Mouse (Mus musculus): ENCODE data around the gene Fbxl19.

Gene Fbxl19

DNA sequence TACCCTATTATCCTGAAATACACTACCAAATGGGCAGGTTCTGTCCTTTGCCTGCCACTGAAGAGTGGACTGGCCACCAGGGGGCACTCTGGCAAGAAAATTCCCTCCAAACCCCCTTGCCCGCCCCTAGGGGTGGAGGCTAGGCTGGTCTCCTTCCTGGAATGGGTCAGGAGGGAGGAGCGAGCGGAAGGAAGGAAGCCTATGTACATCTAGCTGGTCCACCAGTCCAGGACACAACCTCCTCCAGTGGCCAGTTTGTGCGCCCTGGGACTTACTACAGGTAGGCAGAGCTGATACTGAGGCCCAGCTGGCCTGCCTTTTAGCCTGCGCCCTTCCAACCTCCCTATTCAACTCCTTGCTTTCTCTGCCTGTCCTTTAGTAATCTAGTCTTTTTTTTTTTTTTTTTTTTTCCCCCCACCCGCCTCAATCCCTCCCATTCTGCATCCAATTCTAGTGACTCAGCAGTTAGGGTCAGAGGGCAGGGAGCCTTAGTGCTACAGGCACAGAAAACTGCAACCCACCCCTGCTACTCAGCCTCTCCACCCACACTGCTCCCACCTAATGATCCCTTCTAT lies 56.2 kb downstream of the Fbxl19 start, which contains the start of gene Hsd3b7:
Hsd3b7 (plus strand) TSS at position 170 of the 575 bp plus-strand sequence.
- in situ Hi-C loops (cut with MboI): no loop called here

DNA sequence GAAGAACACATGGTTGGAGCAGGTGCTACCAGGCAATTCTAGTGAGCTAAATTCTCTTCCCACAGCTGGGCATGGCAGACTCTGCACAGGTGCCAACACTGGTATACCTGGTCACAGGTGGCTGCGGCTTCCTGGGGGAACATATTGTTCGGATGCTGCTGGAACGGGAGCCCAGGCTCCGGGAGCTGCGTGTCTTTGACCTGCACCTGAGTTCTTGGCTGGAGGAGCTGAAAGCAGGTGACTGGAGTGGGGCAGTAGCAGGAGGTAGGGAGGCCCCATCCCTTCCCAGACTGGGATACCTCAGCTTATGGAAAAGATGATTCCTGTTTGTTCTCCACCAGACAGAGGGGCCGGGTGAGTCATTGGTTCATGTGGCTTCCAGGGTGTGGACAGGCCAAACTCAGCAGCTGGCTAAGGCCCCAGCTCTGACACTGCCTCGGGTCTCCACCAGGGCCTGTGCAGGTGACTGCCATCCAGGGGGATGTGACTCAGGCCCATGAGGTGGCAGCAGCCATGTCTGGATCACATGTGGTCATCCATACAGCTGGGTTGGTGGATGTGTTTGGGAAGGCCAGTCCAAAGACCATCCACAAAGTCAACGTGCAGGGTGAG lies 56.8 kb downstream of the Fbxl19 start:
- in situ Hi-C loops (cut with MboI): no loop called here

DNA sequence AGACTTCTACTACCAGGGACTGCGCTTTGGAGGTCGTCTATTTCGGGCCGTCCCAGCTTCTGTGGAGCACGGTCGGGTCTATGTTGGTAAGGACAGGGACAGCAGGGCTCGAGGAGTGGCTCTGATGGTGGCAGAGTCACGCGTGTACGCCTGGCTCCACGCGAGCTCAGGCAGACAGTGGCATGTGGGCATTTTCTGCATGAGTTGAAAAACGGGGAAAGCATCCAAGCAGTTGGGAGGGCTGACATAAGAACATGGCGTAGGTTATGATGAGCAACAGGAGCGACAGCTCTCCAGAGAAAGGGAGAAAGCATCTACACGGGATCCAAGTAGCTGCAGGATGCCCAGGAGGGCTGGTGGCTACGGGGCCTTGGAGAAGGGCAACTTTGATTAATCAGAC lies 58.0 kb downstream of the Fbxl19 start:
- in situ Hi-C loops (cut with MboI): no loop called here

DNA sequence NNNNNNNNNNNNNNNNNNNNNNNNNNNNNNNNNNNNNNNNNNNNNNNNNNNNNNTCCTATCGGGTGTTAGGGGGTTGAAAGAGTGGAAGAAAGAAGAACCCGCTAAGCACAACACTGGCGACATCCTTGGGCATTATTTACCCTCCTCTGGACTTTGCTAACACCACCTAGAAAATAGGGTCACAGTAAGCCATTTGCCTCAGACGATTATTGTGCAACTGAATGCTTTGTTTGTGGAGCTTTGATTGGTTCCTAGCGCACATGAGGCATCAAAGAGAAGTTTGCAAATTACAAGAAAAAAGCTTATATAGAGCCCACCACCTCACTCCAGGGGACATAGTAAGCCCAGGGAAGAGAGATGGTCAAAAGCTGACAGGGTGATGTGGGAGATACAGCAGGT lies 64.5 kb downstream of the Fbxl19 start:
- in situ Hi-C loops (cut with MboI): no loop called here

GRCm38 (mm10) chr7:127809846-127810245 lies 65.5 kb downstream of the Fbxl19 start:
- in situ Hi-C loops (cut with MboI): no loop called here

GRCm38 (mm10) chr7:127810650-127811049 lies 66.3 kb downstream of the Fbxl19 start:
- in situ Hi-C loops (cut with MboI): no loop called here

DNA sequence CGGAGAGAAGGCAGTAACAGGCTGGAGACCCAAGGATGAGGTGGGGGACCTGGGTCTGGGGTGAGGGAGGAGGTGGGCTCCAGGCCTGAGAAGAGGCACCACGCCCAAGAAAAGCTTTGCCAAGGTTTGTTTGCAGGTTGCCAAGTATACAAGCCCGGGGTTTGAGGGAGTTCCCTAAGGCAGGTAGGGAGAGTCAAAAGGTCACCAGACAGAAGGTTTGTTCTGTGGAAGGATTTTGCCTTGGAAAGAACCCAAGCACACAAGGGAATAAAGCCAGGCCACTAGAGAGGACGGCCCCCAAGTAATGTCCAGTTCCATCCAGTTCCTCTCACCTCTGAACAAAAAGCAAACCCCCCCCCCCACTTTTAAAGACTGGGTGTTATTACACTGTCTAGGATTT lies 66.9 kb downstream of the Fbxl19 start:
- in situ Hi-C loops (cut with MboI): no loop called here

DNA sequence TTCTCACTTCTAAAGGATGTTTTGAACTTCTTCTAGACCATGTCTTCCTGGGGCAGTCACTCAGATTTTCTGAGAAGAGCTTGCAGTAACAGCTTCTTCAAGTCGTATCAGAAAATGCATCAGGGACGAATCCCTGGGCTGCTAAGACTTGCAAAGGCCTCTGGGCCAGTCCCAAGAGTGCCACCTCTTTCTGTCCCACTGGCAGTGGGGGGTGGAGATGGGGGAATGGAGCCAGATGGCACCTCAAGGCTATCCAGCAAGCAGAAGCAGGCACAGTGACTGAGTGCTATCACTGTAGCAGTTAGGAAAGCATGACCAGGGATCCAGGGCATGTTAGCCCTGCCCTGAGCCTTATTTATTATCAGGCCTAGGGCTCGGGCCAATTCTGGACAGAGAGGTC lies 67.9 kb downstream of the Fbxl19 start:
- in situ Hi-C loops (cut with MboI): no loop called here

- in situ Hi-C loops (cut with MboI): no loop called here
Measured at GRCm38 (mm10) chr7:127813821-127814220, 69.5 kb downstream of the Fbxl19 start.

DNA sequence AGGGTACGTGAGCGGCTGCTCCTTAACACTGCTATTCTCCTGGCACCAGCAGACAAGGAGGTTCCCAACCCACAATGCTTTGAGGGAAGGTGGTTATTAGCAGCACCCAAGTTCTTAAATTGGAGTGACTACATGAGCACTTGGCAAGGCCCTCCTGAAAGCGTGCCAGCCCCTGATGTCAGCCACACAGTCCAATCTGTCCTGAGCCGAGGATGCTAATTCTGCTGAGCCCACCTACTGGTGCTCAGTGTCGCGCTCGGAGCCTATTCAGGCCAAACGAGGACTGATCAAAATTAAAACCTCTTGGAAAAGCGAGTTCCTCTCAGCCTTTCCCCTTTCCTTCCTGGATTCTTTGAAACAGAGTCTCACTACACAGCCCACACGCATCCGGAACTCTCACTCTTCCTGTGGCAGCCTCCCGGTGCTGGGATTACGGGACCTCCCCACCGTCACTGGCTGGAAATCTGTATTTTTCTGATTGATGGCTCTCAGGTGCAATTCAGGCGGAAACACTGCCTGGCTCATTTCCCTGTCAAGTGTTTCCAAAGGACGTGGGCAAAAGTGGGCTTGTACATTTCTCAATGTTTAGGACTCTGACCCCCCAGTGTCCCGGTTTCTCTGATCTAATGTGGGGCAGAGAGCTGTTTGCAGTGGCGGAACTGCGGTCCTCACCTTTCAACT lies 70.0 kb downstream of the Fbxl19 start:
- in situ Hi-C loops (cut with MboI): no loop called here

- in situ Hi-C loops (cut with MboI): no loop called here
Measured at GRCm38 (mm10) chr7:127815116-127815665, 70.8 kb downstream of the Fbxl19 start.

DNA sequence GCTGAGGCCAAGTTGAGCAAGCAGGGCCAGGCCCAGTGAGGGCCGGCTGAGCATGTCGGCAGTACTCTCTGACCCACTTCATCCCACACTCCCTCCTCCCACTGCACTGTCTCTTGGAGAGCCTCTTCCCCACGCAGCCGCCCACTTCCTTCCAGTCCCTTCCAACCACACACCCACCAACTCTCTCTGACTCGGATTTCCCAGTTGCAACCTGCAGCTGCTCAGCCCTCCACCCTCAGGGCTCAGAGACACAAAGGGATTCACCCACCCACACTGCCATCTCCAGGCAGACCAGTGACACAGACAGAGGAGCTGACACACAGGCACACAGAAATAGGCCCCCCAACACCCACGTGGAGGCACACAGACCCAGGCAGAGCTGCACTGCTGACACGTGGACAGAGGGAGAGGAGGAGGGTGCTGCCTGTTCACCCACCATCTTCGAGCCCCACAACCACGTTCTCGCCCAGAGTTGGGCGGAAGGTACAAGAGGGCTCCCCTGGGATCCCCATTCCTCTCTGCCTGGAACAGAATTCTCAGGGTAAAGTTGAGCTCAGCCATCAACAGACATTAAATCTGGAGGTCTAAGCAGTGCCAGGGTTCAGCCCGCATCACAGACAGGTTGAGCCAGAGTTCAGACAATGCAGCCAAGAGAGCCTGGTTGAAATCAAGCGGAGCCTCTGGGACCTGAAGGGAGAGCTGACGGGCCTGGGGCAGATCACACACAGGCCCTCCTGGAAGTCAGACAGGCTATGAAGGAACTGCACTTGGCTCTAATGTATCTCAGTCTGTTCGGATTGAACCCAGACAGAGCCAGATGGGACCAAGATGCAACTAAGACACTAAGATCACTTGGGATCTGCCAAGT lies 71.8 kb downstream of the Fbxl19 start:
- in situ Hi-C loops (cut with MboI): no loop called here

DNA sequence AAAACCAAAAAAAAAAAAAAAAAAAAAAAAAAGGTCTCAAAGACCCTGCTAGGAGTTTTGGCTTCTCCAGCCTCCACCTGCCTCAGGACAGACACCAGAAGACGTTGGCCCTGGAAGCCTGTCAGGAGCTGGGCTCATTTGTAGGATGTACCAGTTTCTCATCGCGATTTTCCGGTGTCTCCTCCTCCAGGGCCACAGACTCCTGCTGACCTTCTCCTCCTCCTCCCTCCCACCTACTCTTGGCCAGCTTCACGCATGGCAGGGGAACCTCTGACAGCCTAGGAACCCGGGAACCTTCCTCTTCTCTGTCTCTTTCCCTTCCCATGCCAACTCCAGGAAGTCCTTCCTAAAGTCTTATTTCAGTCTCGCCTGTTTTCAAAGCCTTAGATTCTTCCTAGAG lies 72.7 kb downstream of the Fbxl19 start:
- in situ Hi-C loops (cut with MboI): no loop called here

DNA sequence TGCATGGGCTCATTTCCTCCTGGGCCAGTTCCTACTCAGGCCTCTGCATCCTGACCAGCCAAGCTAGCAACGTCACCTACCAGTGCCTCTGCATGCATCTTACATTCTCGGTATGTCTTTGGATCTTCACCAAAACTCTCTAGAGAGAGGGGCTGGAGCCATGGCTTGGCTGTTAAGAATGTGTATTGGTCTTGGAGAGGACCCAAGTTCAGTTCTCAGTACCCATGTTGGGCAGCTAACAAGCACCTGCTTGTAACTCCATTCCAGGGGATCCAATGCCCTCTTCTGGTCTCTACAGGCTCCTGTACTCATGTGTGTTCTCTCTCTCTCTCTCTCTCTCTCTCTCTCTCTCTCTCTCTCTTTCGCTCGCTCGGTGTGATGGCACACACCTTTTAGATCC lies 73.4 kb downstream of the Fbxl19 start:
- in situ Hi-C loops (cut with MboI): no loop called here
